Mouse (Mus musculus) megakaryocyte, embryonic 14.5 days (primary cell): ENCODE data around the gene Papola.

ENCODE experiments used
- FLI1 ChIP-seq: IDR thresholded peaks from 2 replicates; pipeline ENCODE4 v1.6.1; 2012; ENCODE audit warnings: low read length, inconsistent platforms, mixed read lengths
- GATA1 ChIP-seq: IDR thresholded peaks from 3 replicates; pipeline ENCODE4 v1.6.1; 2012; ENCODE audit warnings: mixed read lengths, low read length, inconsistent platforms, borderline replicate concordance

- no peak for TF ChIP-seq GATA1
- no peak for TF ChIP-seq FLI1
These were observed 3.1 kb downstream of the Papola start for GRCm38 (mm10) chr12:105787626-105788025.
